Mouse (Mus musculus): Measurements from ENCODE around the gene BC030870.

The BC030870 gene

GRCm38 (mm10) chr8:65074733-65075132 lies 54.6 kb downstream of the BC030870 start, which contains the start of gene Gm10663:
Gene Gm10663 (plus strand): TSS chr8:65075033.
- no peak for DNase-seq

GRCm38 (mm10) chr8:65070996-65071395 lies 58.4 kb downstream of the BC030870 start:
- no peak for DNase-seq

GRCm38 (mm10) chr8:65068473-65068819 lies 60.9 kb downstream of the BC030870 start:
- no peak for DNase-seq

GRCm38 (mm10) chr8:65067694-65068472 lies 61.5 kb downstream of the BC030870 start:
- DNase-seq, result no peak

GRCm38 (mm10) chr8:65067031-65067430 lies 62.3 kb downstream of the BC030870 start:
- no peak for DNase-seq

- DNase-seq, result no peak
These were observed 63.7 kb downstream of the BC030870 start for GRCm38 (mm10) chr8:65065622-65066021.

- no peak for DNase-seq
These were observed 65.3 kb downstream of the BC030870 start for GRCm38 (mm10) chr8:65064071-65064470.

- no peak for DNase-seq
These were observed 67.2 kb downstream of the BC030870 start for GRCm38 (mm10) chr8:65062195-65062594.

GRCm38 (mm10) chr8:65056722-65057121 lies 72.6 kb downstream of the BC030870 start:
- no peak for DNase-seq

- no peak for DNase-seq
These were observed 75.4 kb downstream of the BC030870 start for GRCm38 (mm10) chr8:65053968-65054367.

- DNase-seq, result no peak
These were observed 75.8 kb downstream of the BC030870 start for GRCm38 (mm10) chr8:65053554-65053953.

- DNase-seq, result no peak
These were observed 81.6 kb downstream of the BC030870 start for GRCm38 (mm10) chr8:65047801-65048200.

- DNase-seq, result no peak
These were observed 82.2 kb downstream of the BC030870 start for GRCm38 (mm10) chr8:65047193-65047592.

GRCm38 (mm10) chr8:65046565-65046964 lies 82.8 kb downstream of the BC030870 start:
- no peak for DNase-seq

GRCm38 (mm10) chr8:65037117-65037533 lies 92.2 kb downstream of the BC030870 start, which contains the start of gene Apela:
Gene Apela (minus strand): TSS chr8:65037336.
- DNase-seq, result no peak
